Mouse (Mus musculus) CH12.LX (cell line): ENCODE measurements around the gene Nwd1. TPM values are rescaled to one million over a fixed set of nuclear protein-coding genes. Genes with fewer than 3 reads are reported as not detected.
A peak's percentile ranks its signal among the peaks of the same experiment; 100 is the strongest.

Source experiments
- DNase-seq: peaks from one replicate; pipeline ENCODE4 v3.0.0-alpha.2; 2013; ENCODE audit errors: extremely low read depth
- H3K27ac ChIP-seq: 2 replicates; pipeline ENCODE4 v1.5.1; 2012; ENCODE audit warnings: low read depth, mild to moderate bottlenecking, control low read depth, moderate library complexity; ENCODE audit not compliant: insufficient read depth
- H3K27me3 ChIP-seq: replicated peaks from 2 replicates; pipeline ENCODE3; 2012; ENCODE audit warnings: inconsistent platforms
- H3K36me3 ChIP-seq, 2 experiments: replicated peaks in 1 of 2; 2 replicates each; pipeline versions ENCODE3 to v1.6.1; 2012; ENCODE audit warnings: inconsistent platforms in 1 of 2, low read length in 1 of 2, mild to moderate bottlenecking in 1 of 2, mixed read lengths in 1 of 2, moderate library complexity in 1 of 2; ENCODE audit not compliant: control insufficient read depth in 1 of 2, insufficient read depth in 1 of 2
- H3K4me1 ChIP-seq, 2 experiments: 2 replicates each; pipeline ENCODE4 v1.6.1; 2012; ENCODE audit warnings: inconsistent platforms in 1 of 2, moderate library complexity in 1 of 2; ENCODE audit not compliant: insufficient read depth in 2 of 2, control insufficient read depth in 1 of 2
- H3K4me2 ChIP-seq: 2 replicates; pipeline ENCODE4 v1.6.1; 2012; ENCODE audit warnings: low read depth, mild to moderate bottlenecking, control low read depth; ENCODE audit not compliant: poor library complexity, insufficient read depth, severe bottlenecking
- H3K4me3 ChIP-seq, 3 experiments: fragments of 150-350 bp in 1 of 3; sonication (generic) in 1 of 3; replicated peaks in 1 of 3; 2 replicates each; pipeline versions ENCODE3 to v1.5.1; 2011 to 2012; ENCODE audit warnings: low read depth in 2 of 3, low read length in 2 of 3, mild to moderate bottlenecking in 2 of 3, moderate library complexity in 2 of 3, control low read depth in 1 of 3, improper control_type of control experiment in 1 of 3, inconsistent platforms in 1 of 3, mixed read lengths in 1 of 3; ENCODE audit not compliant: poor library complexity in 1 of 3
- H3K79me2 ChIP-seq: replicated peaks from 2 replicates; pipeline ENCODE4 v1.6.1; 2012; ENCODE audit warnings: mild to moderate bottlenecking, moderate library complexity; ENCODE audit not compliant: control insufficient read depth, poor library complexity, insufficient read depth, severe bottlenecking; ENCODE audit errors: extremely low read depth
- H3K9ac ChIP-seq: 2 replicates; pipeline ENCODE4 v1.6.1; 2012; ENCODE audit warnings: low read depth, mild to moderate bottlenecking, control low read depth, moderate library complexity; ENCODE audit not compliant: insufficient read depth
- H3K9me3 ChIP-seq: replicated peaks from 2 replicates; pipeline ENCODE3; 2012; ENCODE audit warnings: low read length, inconsistent platforms, mixed read lengths
- BHLHE40 ChIP-seq: IDR thresholded peaks from 2 replicates; pipeline ENCODE4 v1.6.1; 2011; ENCODE audit warnings: mild to moderate bottlenecking, low read depth, low read length, improper control_type of control experiment
- CHD1 ChIP-seq: IDR thresholded peaks from 2 replicates; pipeline ENCODE4 v1.6.1; 2012; ENCODE audit warnings: low read depth, low read length, improper control_type of control experiment, inconsistent platforms
- CHD2 ChIP-seq: IDR thresholded peaks from 2 replicates; pipeline ENCODE4 v1.6.1; 2011; ENCODE audit warnings: low read length, improper control_type of control experiment
- CTCF ChIP-seq, 2 experiments: IDR thresholded peaks in 1 of 2; conservative IDR thresholded peaks in 1 of 2; 2 replicates each; pipeline ENCODE4 v1.5.1; 2011 to 2012; ENCODE audit warnings: low read depth in 2 of 2, low read length in 2 of 2, improper control_type of control experiment in 1 of 2, inconsistent platforms in 1 of 2, mild to moderate bottlenecking in 1 of 2, moderate library complexity in 1 of 2
- E2F4 ChIP-seq: IDR thresholded peaks from 2 replicates; pipeline ENCODE4 v1.6.1; 2011; ENCODE audit warnings: low read depth, low read length, improper control_type of control experiment; ENCODE audit not compliant: insufficient replicate concordance
- ELF1 ChIP-seq: IDR thresholded peaks from 2 replicates; pipeline ENCODE4 v1.6.1; 2014; ENCODE audit warnings: low read depth, mild to moderate bottlenecking, inconsistent platforms, low read length, improper control_type of control experiment
- EP300 ChIP-seq: IDR thresholded peaks from 2 replicates; pipeline ENCODE4 v1.6.1; 2011; ENCODE audit warnings: low read length, improper control_type of control experiment
- GABPA ChIP-seq: IDR thresholded peaks from 2 replicates; pipeline ENCODE4 v1.6.1; 2012; ENCODE audit warnings: low read depth, low read length, improper control_type of control experiment, inconsistent platforms; ENCODE audit not compliant: insufficient replicate concordance
- IRF4 ChIP-seq: IDR thresholded peaks from 2 replicates; pipeline ENCODE4 v1.6.1; 2014; ENCODE audit warnings: low read depth, mild to moderate bottlenecking, inconsistent platforms, low read length, improper control_type of control experiment
- JUN ChIP-seq: IDR thresholded peaks from 2 replicates; pipeline ENCODE4 v1.6.1; 2011; ENCODE audit warnings: low read depth, mild to moderate bottlenecking, low read length, improper control_type of control experiment, moderate library complexity; ENCODE audit not compliant: insufficient read depth
- JUND ChIP-seq: conservative IDR thresholded peaks from 2 replicates; pipeline ENCODE4 v1.6.1; 2011; ENCODE audit warnings: low read depth, low read length, improper control_type of control experiment
- KAT2A ChIP-seq: IDR thresholded peaks from 2 replicates; pipeline ENCODE4 v1.6.1; 2012; ENCODE audit warnings: low read length, improper control_type of control experiment, inconsistent platforms; ENCODE audit not compliant: insufficient replicate concordance
- MAX ChIP-seq: IDR thresholded peaks from 2 replicates; pipeline ENCODE4 v1.6.1; 2011; ENCODE audit warnings: low read length, improper control_type of control experiment
- MAZ ChIP-seq: IDR thresholded peaks from 2 replicates; pipeline ENCODE4 v1.6.1; 2012; ENCODE audit warnings: low read depth, mild to moderate bottlenecking, inconsistent platforms, low read length, improper control_type of control experiment, moderate library complexity
- MXI1 ChIP-seq: IDR thresholded peaks from 2 replicates; pipeline ENCODE4 v1.6.1; 2011; ENCODE audit warnings: mild to moderate bottlenecking, low read depth, low read length, improper control_type of control experiment
- NRF1 ChIP-seq: IDR thresholded peaks from 2 replicates; pipeline ENCODE4 v1.6.1; 2014; ENCODE audit warnings: low read depth, mild to moderate bottlenecking, inconsistent platforms, low read length, improper control_type of control experiment, moderate library complexity
- PAX5 ChIP-seq: IDR thresholded peaks from 2 replicates; pipeline ENCODE4 v1.6.1; 2012; ENCODE audit warnings: low read length, inconsistent platforms, mixed read lengths
- POLR2A ChIP-seq: IDR thresholded peaks from 2 replicates; pipeline ENCODE4 v1.6.1; 2011; ENCODE audit warnings: low read depth, mild to moderate bottlenecking, improper control_type of control experiment, low read length
- POLR2AphosphoS2 ChIP-seq: IDR thresholded peaks from 2 replicates; pipeline ENCODE4 v1.6.1; 2011; ENCODE audit warnings: low read depth, low read length, improper control_type of control experiment
- SIN3A ChIP-seq: IDR thresholded peaks from 2 replicates; pipeline ENCODE4 v1.6.1; 2012; ENCODE audit warnings: low read length, improper control_type of control experiment, inconsistent platforms
- SMC3 ChIP-seq: IDR thresholded peaks from 2 replicates; pipeline ENCODE4 v1.6.1; 2011; ENCODE audit warnings: low read depth, low read length, improper control_type of control experiment
- TBP ChIP-seq: conservative IDR thresholded peaks from 2 replicates; pipeline ENCODE4 v1.6.1; 2011; ENCODE audit warnings: low read depth, low read length, improper control_type of control experiment
- UBTF ChIP-seq: IDR thresholded peaks from 2 replicates; pipeline ENCODE4 v1.6.1; 2012; ENCODE audit warnings: low read depth, mild to moderate bottlenecking, inconsistent platforms, low read length, improper control_type of control experiment, moderate library complexity
- USF1 ChIP-seq: IDR thresholded peaks from 2 replicates; pipeline ENCODE4 v1.6.1; 2014; ENCODE audit warnings: low read depth, mild to moderate bottlenecking, inconsistent platforms, low read length, improper control_type of control experiment
- USF2 ChIP-seq: conservative IDR thresholded peaks from 2 replicates; pipeline ENCODE4 v1.6.1; 2011; ENCODE audit warnings: low read depth, low read length, improper control_type of control experiment
- ZC3H11A ChIP-seq: IDR thresholded peaks from 2 replicates; pipeline ENCODE4 v1.6.1; 2012; ENCODE audit warnings: low read depth, mild to moderate bottlenecking, inconsistent platforms, low read length, improper control_type of control experiment
- ZMIZ1 ChIP-seq: IDR thresholded peaks from 2 replicates; pipeline ENCODE4 v1.6.1; 2012; ENCODE audit warnings: low read depth, mild to moderate bottlenecking, inconsistent platforms, low read length, improper control_type of control experiment
- ZNF384 ChIP-seq: IDR thresholded peaks from 2 replicates; pipeline ENCODE4 v1.6.1; 2012; ENCODE audit warnings: low read depth, low read length, improper control_type of control experiment, inconsistent platforms
- dilution Hi-C: fragments of 300-500 bp; cut with MboI; formaldehyde crosslinking; loops from 2 replicates; pipeline ENCODE4 v1.14.3; 2020; ENCODE audit warnings: low sequenced_read_pairs; ENCODE audit not compliant: extremely low pct_unique_long_range_greater_than_20kb, extremely low pct_ligation_motif_present
- in situ Hi-C: fragments of 300-500 bp; cut with MboI; formaldehyde crosslinking; loops from 3 replicates; pipeline ENCODE4 v1.14.3; 2019; ENCODE audit warnings: low sequenced_read_pairs, low pct_ligation_motif_present, low pct_unique_long_range_greater_than_20kb, mixed read lengths
- polyA plus RNA-seq: library from polyadenylated mRNA; unstranded; fragments of >175 nt; gene quantifications from 2 replicates; pipeline ENCODE4 v1.2.1, GENCODE M21; 2012; ENCODE audit warnings: low read depth; ENCODE audit not compliant: insufficient read length
- total RNA-seq, 2 experiments: library from RNA; depleted of rRNA; stranded (reverse); fragments of 300-350 nt in 1 of 2; fragments of >200 nt in 1 of 2; gene quantifications; 2 replicates each; pipeline ENCODE4 v1.2.3; 2012 to 2014

Gene Nwd1
- total and polyA plus RNA-seq, 3 experiments, result 0.04 TPM; not detected in 2

GRCm38 (mm10) chr8:72722769-72723650, 76.5 kb downstream of the Nwd1 start, which contains the start of gene Sin3b (continued):
- no peak for TF ChIP-seq KAT2A
- TF ChIP-seq CHD1, result no peak
- TF ChIP-seq TBP, result peak; percentile 66
- TF ChIP-seq MAX, result no peak
- no peak for TF ChIP-seq JUND
- no peak for TF ChIP-seq BHLHE40
- no peak for TF ChIP-seq E2F4
- peak; percentile 96 for TF ChIP-seq POLR2A
- no peak for TF ChIP-seq ELF1
- no peak for TF ChIP-seq ZNF384
- no peak for TF ChIP-seq USF2
- TF ChIP-seq PAX5, result no peak
- no peak for TF ChIP-seq JUN
- no peak for TF ChIP-seq UBTF
- peak; percentile 78; the same call in 1 of the 2 replicates for TF ChIP-seq ZMIZ1

- no peak for TF ChIP-seq MAX
- TF ChIP-seq MXI1, result no peak
- TF ChIP-seq GABPA, result no peak
- TF ChIP-seq KAT2A, result 0 out of 2 replicates have a peak, but pooled peaks have one; percentile 30
- no peak for TF ChIP-seq POLR2AphosphoS2
- TF ChIP-seq USF1, result no peak
- 0 out of 2 replicates have a peak, but pooled peaks have one; percentile 3 for TF ChIP-seq ZMIZ1
- no peak for TF ChIP-seq BHLHE40
- no peak for TF ChIP-seq SMC3
- TF ChIP-seq CTCF (conservative IDR thresholded peaks at IDR 0.05 in 1 of 2, IDR thresholded peaks at IDR 0.05 in 1 of 2; ENCODE audit: low read depth in 2 of 2, low read length in 2 of 2), result no peak
- no peak for TF ChIP-seq USF2
- TF ChIP-seq SIN3A, result 0 out of 2 replicates have a peak, but pooled peaks have one; percentile 42
- no peak for TF ChIP-seq MAZ
- no peak for TF ChIP-seq JUN
- no peak for TF ChIP-seq CHD2
- TF ChIP-seq PAX5, result no peak
- peak; percentile 79 for TF ChIP-seq ELF1
- TF ChIP-seq ZC3H11A, result no peak
- TF ChIP-seq TBP, result no peak
- no peak for TF ChIP-seq POLR2A
- TF ChIP-seq EP300, result no peak
- TF ChIP-seq NRF1, result peak; percentile 12; the same call in 1 of the 2 replicates
- TF ChIP-seq E2F4, result no peak
- TF ChIP-seq IRF4, result 0 out of 2 replicates have a peak, but pooled peaks have one; percentile 21
- peak overlapping the region; percentile 81 for H3K4me2 ChIP-seq
- peak overlapping the region; percentile 69 to 98 (median 97) for H3K4me3 ChIP-seq
- H3K4me1 ChIP-seq, result peaks cover 2 to 27% of the 10 kb centered on the region in 2 experiments; a peak in 2 of 4 replicates
- in situ Hi-C loops (no loop called here), dilution Hi-C loops (no loop called here)
- no peak overlapping the region for H3K27ac ChIP-seq
- no peaks in the 10 kb centered on the region for H3K9me3 ChIP-seq
- H3K9ac ChIP-seq, result peak overlapping the region; percentile 77
- no peaks in the 10 kb centered on the region for H3K27me3 ChIP-seq
- DNase-seq, result no peak
- peaks cover 37 to 46% of the 10 kb centered on the region in 2 experiments for H3K36me3 ChIP-seq
- H3K79me2 ChIP-seq, result peaks cover 11% of the 10 kb centered on the region
Observed at GRCm38 (mm10) chr8:72723651-72724001, 77.1 kb downstream of the Nwd1 start.
